Mouse (Mus musculus) liver, postnatal 0 days (tissue): ENCODE measurements around the gene Fryl.

Experiments used
- CTCF ChIP-seq: sonication (generic); IDR thresholded peaks from 2 replicates; pipeline ENCODE4 v1.5.1; 2016; ENCODE audit warnings: antibody characterized with exemption, low read depth
- EP300 ChIP-seq: IDR thresholded peaks from 2 replicates; pipeline ENCODE4 v1.6.1; 2016; ENCODE audit warnings: antibody characterized with exemption, low read depth, mild to moderate bottlenecking

GRCm38 (mm10) chr5:73249341-73249740 lies 7.1 kb downstream of the Fryl start:
- TF ChIP-seq EP300, result no peak
- no peak for TF ChIP-seq CTCF
